Mouse (Mus musculus) limb, embryonic 11.5 days (tissue): ENCODE results near the gene Hipk2. TPM values are rescaled to one million over a fixed set of nuclear protein-coding genes. Genes with fewer than 3 reads are reported as not detected.

Source experiments
- ATAC-seq: fragments of 200-750 bp; cut with Nextera tagmentation; 2 replicates; pipeline ENCODE4 v1.8.0; 2017; ENCODE audit warnings: low read depth; ENCODE audit not compliant: insufficient number of reproducible peaks, low FRiP score, low TSS enrichment
- DNase-seq: peaks from one replicate; pipeline ENCODE4 v3.0.0-alpha.2; 2015; ENCODE audit warnings: low spot score
- H3K27ac ChIP-seq: fragments of 300-500 bp; sonication (generic); replicated peaks from 2 replicates; pipeline ENCODE4 v1.5.1; 2014; ENCODE audit warnings: low read depth, mild to moderate bottlenecking, low read length
- H3K27me3 ChIP-seq: fragments of 300-500 bp; sonication (generic); 2 replicates; pipeline ENCODE4 v1.6.1; 2014; ENCODE audit warnings: mild to moderate bottlenecking, low read length, mixed read lengths; ENCODE audit not compliant: control insufficient read depth, insufficient read depth
- H3K36me3 ChIP-seq: fragments of 300-500 bp; sonication (generic); 2 replicates; pipeline ENCODE4 v1.6.1; 2014; ENCODE audit warnings: mild to moderate bottlenecking, low read length, moderate library complexity, mixed read lengths; ENCODE audit not compliant: control insufficient read depth, insufficient read depth
- H3K4me1 ChIP-seq: fragments of 300-500 bp; sonication (generic); 2 replicates; pipeline ENCODE4 v1.6.1; 2014; ENCODE audit warnings: low read length, mixed read lengths; ENCODE audit not compliant: control insufficient read depth, insufficient read depth
- H3K4me2 ChIP-seq: fragments of 300-500 bp; sonication (generic); 2 replicates; pipeline ENCODE4 v1.6.1; 2014; ENCODE audit warnings: low read depth, mild to moderate bottlenecking, moderate library complexity; ENCODE audit not compliant: severe bottlenecking
- H3K4me3 ChIP-seq: fragments of 300-500 bp; sonication (generic); 2 replicates; pipeline ENCODE4 v1.5.1; 2014; ENCODE audit warnings: low read depth, low read length
- H3K9ac ChIP-seq: fragments of 300-500 bp; sonication (generic); 2 replicates; pipeline ENCODE4 v1.6.1; 2014; ENCODE audit warnings: mild to moderate bottlenecking, low read length
- H3K9me3 ChIP-seq: fragments of 300-500 bp; sonication (generic); 2 replicates; pipeline ENCODE4 v1.6.1; 2016; ENCODE audit warnings: low read length; ENCODE audit not compliant: control insufficient read depth
- WGBS: fragments of 180-500 bp; shearing (Covaris S2); extraction: QIAGEN DNeasy Blood & Tissue Kit; methylation state at CpG from one replicate; pipeline ENCODE4 v1.1.7; 2014; 5-methylcytosine and 5-hydroxymethylcytosine counted together
- polyA plus RNA-seq: library from polyadenylated mRNA; unstranded; fragments of >200 nt; fragmentation: Nextera tagmentation; extraction: Ambion mirVana; gene quantifications from 2 replicates; pipeline ENCODE4 v1.2.1, GENCODE M21; 2014

Hipk2 gene
- polyA plus RNA-seq, 1 experiment from 2014 or later = 20.5 TPM

DNA sequence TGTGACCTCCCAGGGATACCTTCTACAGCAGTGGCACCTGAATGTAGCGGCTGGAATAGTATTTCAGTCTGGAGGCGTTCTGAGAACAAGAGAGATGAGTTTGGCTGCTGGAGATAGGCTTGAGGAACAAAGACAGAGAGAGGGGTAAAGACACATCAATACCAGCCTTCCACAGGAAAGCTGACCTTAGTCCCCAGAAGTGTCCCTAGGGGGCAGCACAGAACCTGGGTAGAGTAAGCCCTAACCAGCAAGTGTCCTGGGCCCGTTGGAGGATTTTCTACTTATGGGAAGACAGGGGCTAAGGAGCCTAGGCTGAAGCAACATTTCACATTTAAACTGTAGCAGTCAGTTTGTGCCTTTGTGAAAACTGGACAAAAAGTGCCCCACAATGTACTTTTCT, 226.4 kb downstream of the Hipk2 start:
- Histone ChIP-seq H3K9ac (no peak overlapping the region), H3K4me3 (no peak overlapping the region), H3K27ac (no peak overlapping the region), H3K4me2 (no peak overlapping the region), H3K9me3 (no peaks in the 10 kb centered on the region), H3K4me1 (no peaks in the 10 kb centered on the region), H3K27me3 (no peaks in the 10 kb centered on the region), H3K36me3 (no peaks in the 10 kb centered on the region)
- ATAC-seq (no peak), DNase-seq (no peak)
- WGBS = 77% methylated on average over 3 of the region's 3 CpGs

Other genes with a start within 250 kb of the Hipk2 start
- gene Klrg2, start 238.9 kb downstream of the Hipk2 start, polyA plus RNA-seq = 0.13 and 0.15 TPM in 2 replicates
- gene Clec2l, start 213.1 kb downstream of the Hipk2 start, polyA plus RNA-seq = 1.0 and 1.8 TPM in 2 replicates
- gene Tbxas1, start 761 bp downstream of the Hipk2 start, polyA plus RNA-seq = 1.0 and 1.3 TPM in 2 replicates
- 2.1 and 3.3 TPM in 2 replicates for gene Parp12, start 242.2 kb upstream of the Hipk2 start, polyA plus RNA-seq